In the genomic region with DNA sequence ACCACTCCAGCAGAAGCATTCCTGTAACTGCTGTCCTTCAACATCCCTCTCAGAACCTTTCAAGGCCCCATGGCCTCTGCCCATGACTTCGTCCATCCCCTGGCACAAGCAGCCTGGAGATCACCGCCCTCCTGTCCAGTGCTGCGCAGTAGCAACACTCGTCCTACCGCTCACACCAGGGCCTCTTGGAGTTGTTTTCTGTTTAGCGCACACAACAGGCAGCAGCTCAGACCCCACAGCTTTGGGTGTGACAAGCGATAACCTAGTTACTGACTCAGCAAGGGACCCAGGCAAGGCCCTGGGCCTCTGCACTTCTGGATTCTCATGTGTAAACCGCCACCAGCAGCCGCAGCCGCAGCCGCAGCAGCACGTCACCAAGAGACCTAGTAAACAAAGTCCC, we compare ENCODE assay signal across 20 mouse cellular contexts.
"Had no signal": no experiment of that assay in that cellular context is flagged by ENCODE, and none has a peak within 500 bp of the region (broad histone marks: within the 10 kb centered on the region; RNA-seq: fewer than 3 reads in every experiment).

No protein-coding gene starts in this region.

- H3K9ac ChIP-seq: lung, embryonic 14.5 days; midbrain, embryonic 12.5 days; neural tube, embryonic 13.5 days; neural tube, embryonic 15.5 days; stomach, embryonic 15.5 days had no signal

- ATAC-seq: midbrain, embryonic 16.5 days had no signal

- H3K4me3 ChIP-seq: midbrain, embryonic 10.5 days; midbrain, embryonic 12.5 days; myocyte; neural tube, embryonic 13.5 days; neural tube, embryonic 15.5 days; stomach, embryonic 15.5 days had no signal

- H3K27me3 ChIP-seq: midbrain, embryonic 12.5 days; neural tube, embryonic 13.5 days; neural tube, embryonic 15.5 days; stomach, embryonic 15.5 days had no signal

- DNase-seq: lung, adult 18-20 months; lung, embryonic 14.5 days; lung, postnatal 10 days; lung, postnatal 4 days; midbrain, embryonic 14.5 days; retina, postnatal 1 day; right cerebral cortex, adult 18-20 months; right cerebral cortex, postnatal 25 days; right cerebral cortex, postnatal 4 days; thymus, adult 2 months; thymus, postnatal 25 days; thymus, postnatal 4 days had no signal

- H3K9me3 ChIP-seq: midbrain, embryonic 12.5 days; neural tube, embryonic 13.5 days; neural tube, embryonic 15.5 days; stomach, embryonic 15.5 days had no signal

- H3K27ac ChIP-seq: midbrain, embryonic 10.5 days; midbrain, embryonic 12.5 days; neural tube, embryonic 13.5 days; neural tube, embryonic 15.5 days; stomach, embryonic 15.5 days; stomach, postnatal 0 days had no signal

- H3K4me1 ChIP-seq: midbrain, embryonic 10.5 days; midbrain, embryonic 12.5 days; neural tube, embryonic 13.5 days; neural tube, embryonic 15.5 days; stomach, embryonic 15.5 days had no signal

- H3K4me2 ChIP-seq: lung, embryonic 14.5 days; midbrain, embryonic 12.5 days; neural tube, embryonic 13.5 days; neural tube, embryonic 15.5 days; stomach, embryonic 15.5 days had no signal
